Mouse (Mus musculus): Measurements from ENCODE around the gene Abca15. TPM values are rescaled to one million over a fixed set of nuclear protein-coding genes. Genes with fewer than 3 reads are reported as not detected.
"Not testable (repeated sequence)": the region's sequence is repeated elsewhere in the genome, so short reads cannot be mapped to it uniquely, and the experiment has no call there.

Gene Abca15
- total RNA-seq (2021), result not detected in 2 replicates
- long read RNA-seq, experiment 1, result 0 reads
- long read RNA-seq, experiment 2, result 0 reads

DNA sequence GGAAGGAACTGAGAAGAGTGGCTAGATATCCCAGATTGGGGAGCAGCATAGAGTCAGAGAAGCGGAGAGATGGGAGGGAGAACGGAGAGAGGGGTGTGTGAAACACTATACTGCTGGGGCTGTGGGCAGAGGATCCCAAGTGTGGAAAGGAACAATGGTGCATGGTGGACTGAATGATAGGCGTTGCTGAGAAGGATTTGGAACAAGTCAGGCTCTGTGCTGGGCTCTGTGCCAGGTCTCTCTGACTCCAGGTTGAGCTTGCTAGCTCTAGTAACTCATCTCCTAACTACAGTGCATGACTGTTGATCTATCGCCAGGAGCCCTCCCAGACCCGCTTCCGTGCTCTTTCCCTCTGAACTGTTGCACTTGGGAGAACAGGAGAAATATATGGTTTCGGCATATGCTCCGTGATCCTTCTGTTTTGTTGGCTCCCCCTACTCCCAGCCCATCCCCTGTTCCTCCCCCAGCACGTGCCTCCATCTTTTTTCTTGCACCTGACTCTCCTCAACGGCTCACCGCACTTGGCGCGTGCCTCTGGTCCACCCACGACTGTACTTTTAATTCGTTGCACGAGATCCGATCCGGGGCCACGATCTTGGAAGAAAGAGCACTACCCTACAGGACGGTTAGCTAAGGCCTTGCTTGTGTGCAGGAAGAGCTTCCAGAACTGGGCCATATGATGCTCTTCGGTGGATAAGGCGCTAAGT is at the start of gene Abca15:
Gene Abca15 (plus strand): TSS at position 584 of the 707 bp plus-strand sequence.
- DNase-seq, result peak; percentile 35

GRCm38 (mm10) chr7:120285286-120285685 is 43.2 kb upstream of the Abca15 start:
- DNase-seq, result peak; percentile 60

DNA sequence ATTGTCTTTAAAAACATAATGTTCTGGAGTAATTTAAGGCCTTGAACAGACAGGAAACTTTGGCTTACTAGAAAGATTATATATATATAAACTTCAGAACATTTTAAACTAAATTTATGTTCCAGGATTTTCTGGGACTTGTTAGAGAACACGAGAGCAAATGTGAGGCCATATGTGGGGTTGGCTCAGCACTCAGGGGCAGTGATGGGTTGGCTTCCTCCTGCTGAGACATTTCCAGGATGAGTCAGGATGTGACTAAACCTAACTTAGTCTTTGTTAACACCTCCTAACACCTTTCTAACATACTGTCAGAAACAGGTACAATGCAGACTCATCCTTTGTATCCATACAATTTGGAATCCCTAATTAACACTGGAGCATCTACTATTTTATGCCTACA is 12.4 kb upstream of the Abca15 start:
- no peak for DNase-seq

DNA sequence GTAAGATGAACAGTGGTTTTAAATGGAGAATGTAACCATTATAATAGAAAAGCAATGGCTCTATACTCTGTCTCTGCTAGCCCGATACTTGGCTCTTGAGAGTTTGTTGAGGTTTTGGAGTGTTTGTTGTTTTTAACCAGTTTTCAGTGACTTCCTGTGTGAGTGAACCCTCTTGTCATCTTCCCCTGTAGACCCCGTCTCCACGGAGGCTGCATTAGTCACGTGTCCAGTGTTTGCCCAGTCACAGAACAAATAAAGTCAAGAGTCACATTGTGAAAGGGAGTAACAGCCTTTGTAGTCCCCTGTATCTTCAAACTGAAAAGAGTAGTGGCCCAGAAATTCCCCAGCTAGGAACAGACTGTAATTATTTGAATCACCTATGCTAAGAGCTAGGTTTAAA is 5.5 kb upstream of the Abca15 start:
- no peak for DNase-seq

GRCm38 (mm10) chr7:120325911-120326310 is 2.6 kb upstream of the Abca15 start:
- not testable (repeated sequence) for DNase-seq

DNA sequence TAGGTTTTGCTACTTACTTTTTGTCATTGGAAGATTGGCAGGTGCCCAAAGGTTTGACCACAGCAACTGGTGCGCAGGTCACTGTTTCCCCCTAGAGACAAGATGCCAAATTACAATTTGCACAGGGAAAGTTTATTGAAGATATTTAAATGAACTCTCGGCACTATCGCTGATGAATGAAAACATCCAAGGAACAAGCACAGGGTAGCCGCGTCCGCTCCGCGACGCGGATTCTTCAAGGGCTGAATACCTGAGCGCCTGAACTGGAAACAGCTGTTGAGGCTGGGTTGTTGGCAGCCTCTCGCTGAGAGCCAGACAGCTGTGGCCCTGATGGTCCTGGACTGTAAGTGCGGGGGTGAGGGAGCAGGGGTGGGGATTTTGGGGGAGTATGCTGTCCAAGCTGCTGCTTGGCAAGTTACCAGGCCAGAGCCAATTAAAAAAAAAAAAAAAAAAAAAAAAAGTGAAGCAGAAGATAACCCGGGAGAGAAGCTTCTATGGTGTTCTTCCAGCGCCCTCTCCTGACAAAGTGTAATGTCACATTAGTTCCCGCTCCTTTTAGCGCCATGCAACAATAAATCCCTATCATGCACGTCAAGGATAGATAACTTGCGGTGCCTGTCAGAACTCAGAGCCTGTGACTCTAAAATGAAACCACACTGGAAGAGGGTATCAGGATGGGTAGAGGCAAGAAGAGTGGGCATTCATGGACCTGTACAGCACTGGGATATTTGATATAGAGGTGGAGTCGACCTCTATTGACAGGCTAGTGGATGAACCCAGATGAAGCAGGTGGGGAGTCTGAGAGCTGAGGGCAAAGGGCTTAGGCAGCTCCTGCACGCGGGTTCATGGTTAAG is 1.0 kb upstream of the Abca15 start:
- DNase-seq, result peak; percentile 29

GRCm38 (mm10) chr7:120361159-120361558 is 32.7 kb downstream of the Abca15 start:
- DNase-seq, result no peak

DNA sequence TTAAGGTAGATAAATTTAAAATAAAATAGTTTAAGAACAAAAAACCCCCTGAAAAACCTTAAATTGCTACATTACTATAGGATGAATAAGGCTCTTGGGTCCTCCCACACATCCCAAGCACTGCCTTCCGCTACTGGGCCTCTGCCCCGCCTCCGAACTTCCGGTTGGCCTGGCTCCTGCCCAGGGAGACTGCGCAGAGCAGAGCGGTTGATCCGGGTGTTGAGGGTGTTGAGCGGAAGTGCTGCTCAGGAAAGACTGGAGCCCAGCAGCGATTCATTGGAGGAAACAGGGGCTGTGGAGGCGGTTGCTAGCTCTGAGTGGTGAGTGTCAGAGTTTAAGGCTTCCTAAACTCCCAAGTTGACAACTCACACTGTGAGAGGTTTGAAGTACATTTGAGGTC is 81.0 kb downstream of the Abca15 start, which contains the start of gene Abca16:
Gene Abca16 (plus strand): TSS at position 201 of the 400 bp plus-strand sequence.
- no peak for DNase-seq

DNA sequence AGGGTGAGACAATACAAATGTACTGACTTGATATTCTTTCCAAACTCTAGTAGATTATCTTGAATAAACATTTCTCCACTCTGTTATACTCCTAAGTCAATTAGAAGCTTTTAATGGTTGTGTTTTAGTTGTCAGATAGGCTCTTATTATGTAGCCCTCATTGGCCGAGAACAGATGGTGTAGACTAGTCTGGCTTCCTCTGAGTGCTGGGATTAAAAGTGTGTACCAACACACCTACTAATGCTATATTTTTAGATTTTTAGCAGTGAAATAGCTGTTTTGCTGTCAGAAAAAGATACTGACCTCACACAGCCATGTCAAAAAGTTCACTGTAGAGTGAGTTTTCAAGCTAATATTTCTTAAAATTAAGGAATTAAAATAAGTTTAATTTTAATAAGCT is 83.9 kb downstream of the Abca15 start:
- no peak for DNase-seq

DNA sequence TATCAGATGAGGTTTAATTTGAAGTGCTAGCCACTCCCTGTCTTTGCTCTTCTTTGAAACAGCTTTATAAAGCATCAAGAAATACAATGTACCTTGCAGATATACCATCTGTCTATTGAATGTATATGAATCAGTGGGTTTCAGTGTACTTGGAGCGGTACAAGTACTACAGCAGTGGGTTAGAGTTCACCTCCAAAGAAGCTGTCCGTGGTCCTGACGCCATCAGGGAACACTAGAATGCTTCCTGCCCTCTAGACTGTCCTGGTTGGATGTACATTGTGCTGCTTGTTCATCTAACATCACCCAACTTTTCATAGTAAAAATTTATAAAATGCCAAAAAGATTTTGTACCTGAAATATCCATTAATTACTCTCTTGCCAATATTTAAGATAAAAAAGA is 98.2 kb downstream of the Abca15 start:
- peak; percentile 8 for DNase-seq

- DNase-seq, result no peak
These were observed 103.0 kb downstream of the Abca15 start for GRCm38 (mm10) chr7:120431464-120431863.

Other genes starting within 250 kb of the Abca15 start
- gene Dnah3, start 233.4 kb upstream of the Abca15 start, total RNA-seq (2021), result not detected in 2 replicates
- 46.4 and 59.7 TPM in 2 replicates for gene Tmem159, start 226.3 kb upstream of the Abca15 start, total RNA-seq (2021)
- not detected in 2 replicates for gene Zp2, start 183.4 kb upstream of the Abca15 start, total RNA-seq (2021)
- 0.26 and 2.1 TPM in 2 replicates for gene Anks4b, start 154.8 kb upstream of the Abca15 start, total RNA-seq (2021)
- 1.9 and 3.1 TPM in 2 replicates for gene Crym, start 126.6 kb upstream of the Abca15 start, total RNA-seq (2021)
- not detected in 2 replicates for gene Abca14, start 124.7 kb upstream of the Abca15 start, total RNA-seq (2021)
- gene Abca16, start 81.0 kb downstream of the Abca15 start, total RNA-seq (2021), result not detected in 2 replicates